Mouse (Mus musculus) left cerebral cortex, adult 8-10 months (tissue): ENCODE data around the gene Zfp677. TPM values are rescaled to one million over a fixed set of nuclear protein-coding genes. Genes with fewer than 3 reads are reported as not detected.
"Not testable (repeated sequence)": the region's sequence is repeated elsewhere in the genome, so short reads cannot be mapped to it uniquely, and the experiment has no call there.

Experiments
- DNase-seq, 2 experiments: peaks; one replicate each; pipeline ENCODE4 v3.0.0; 2022; ENCODE audit warnings: low spot score in 2 of 2
- total RNA-seq, 4 experiments: library from RNA; stranded (reverse); gene quantifications; 2 replicates each; pipeline ENCODE4 v1.2.4; 2022

The Zfp677 gene
- total RNA-seq, result 1 to 10 TPM; 1.1 to 2.5 (median 1.6) TPM

DNA sequence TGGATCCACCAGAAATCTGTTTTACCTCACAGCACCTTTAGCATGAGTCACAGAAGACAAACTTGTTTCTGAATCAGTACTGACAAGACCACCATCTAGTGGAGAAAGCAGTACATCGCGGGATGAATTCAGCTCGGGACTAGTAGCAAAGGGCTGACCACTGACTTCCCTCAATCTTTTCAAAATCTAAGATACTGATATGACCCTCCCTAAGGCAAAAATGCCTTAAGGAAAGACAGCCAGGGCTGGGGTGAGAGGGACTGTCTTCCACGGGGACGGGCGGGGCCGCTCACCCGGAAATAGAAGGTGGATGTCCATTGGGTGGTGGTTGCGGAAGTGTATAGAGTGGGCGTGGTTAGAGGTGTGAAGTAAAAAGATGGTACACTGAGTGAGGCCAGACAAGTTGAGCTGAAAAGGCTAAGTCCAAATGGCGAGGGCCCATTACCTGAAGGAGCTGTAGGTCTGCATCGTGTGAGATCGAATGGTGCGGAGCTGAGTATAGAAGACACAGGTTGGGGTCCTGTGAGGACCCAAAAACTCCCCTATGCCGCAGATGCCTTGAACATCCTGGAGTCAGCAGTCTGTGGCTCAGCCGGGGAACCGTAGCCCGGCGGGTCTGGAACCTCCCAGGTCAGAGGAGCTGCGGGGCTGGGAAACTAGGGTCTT lies at the start of gene Zfp677:
Zfp677 (plus strand) TSS at position 358 of the 666 bp plus-strand sequence.
- DNase-seq, result peak; percentile 19 to 24

DNA sequence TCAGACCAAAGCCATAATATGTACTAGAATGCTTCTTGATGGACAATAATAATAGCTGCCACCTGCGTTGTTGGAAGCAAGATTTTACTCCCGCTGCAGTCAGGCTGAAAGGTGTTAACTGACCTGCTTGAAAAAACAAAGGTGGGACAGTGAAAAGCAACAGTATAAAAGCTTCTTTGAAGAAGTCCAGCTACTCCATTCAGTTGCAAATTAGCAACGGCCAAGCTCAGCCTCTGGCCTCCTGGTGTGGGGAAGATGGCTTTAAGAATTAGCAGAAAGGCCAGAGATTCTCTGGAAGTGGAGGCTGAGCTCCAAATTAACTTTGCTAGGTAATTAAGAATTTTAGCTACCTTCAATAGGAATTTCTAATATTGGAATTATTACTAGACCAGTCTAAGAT lies 15.5 kb upstream of the Zfp677 start:
- DNase-seq, result not testable (repeated sequence)

DNA sequence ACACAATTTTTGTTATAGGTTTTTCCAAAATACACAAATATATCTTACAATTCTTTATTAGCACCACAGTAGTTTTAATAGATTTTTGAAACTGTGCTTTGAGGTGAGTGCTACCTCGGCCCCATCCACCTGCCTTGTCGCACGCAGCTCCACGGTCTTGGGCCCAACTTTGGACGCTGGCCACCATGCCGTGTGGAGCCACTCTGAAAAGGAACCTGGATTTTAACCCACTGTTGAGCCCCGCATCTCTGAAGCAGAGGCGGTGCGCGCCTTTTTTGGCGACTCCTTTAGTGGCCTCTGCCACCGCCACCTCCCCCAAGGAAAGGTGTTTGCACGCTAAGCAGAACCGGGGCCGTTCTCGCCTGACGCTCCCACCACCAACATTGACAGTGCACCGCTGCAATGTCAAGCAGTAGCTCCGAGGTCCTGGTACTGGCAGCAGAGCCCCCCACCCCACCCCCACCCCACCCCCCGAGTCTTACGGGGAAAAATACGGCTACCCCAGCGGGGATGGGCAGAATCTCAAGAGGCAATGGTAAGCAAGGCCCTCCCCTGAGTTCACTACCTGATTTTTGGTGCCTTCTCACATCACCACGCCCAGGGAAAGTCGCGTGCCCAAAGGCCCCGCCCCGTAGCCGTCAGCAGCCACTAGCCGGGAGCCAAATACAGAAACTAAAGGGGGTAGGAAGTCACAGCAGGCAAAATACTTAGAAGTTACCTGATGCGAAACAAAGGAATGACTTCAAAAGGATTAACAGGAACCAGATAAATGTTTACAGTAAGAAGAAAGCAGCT lies 13.4 kb upstream of the Zfp677 start:
- DNase-seq, result no peak

GRCm38 (mm10) chr17:21375311-21375710 lies 8.2 kb upstream of the Zfp677 start:
- no peak for DNase-seq

DNA sequence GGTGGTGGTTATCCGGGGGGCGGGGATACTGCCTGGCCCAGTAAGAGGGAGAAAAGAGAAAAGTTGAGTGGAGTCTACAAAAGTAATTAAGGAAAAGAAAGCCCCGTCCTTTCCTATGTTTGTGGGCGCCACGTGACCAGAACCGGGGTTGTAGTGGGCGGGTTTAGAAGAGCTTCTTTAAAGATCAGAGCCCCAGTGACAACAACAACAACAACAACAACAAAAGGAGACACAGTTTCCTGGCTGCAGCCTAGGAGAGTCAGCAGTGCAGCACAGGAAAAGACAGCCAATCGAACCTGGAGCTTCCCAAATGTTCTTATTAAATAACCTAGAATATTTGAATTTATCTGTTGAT lies 486 bp downstream of the Zfp677 start:
- no peak for DNase-seq

DNA sequence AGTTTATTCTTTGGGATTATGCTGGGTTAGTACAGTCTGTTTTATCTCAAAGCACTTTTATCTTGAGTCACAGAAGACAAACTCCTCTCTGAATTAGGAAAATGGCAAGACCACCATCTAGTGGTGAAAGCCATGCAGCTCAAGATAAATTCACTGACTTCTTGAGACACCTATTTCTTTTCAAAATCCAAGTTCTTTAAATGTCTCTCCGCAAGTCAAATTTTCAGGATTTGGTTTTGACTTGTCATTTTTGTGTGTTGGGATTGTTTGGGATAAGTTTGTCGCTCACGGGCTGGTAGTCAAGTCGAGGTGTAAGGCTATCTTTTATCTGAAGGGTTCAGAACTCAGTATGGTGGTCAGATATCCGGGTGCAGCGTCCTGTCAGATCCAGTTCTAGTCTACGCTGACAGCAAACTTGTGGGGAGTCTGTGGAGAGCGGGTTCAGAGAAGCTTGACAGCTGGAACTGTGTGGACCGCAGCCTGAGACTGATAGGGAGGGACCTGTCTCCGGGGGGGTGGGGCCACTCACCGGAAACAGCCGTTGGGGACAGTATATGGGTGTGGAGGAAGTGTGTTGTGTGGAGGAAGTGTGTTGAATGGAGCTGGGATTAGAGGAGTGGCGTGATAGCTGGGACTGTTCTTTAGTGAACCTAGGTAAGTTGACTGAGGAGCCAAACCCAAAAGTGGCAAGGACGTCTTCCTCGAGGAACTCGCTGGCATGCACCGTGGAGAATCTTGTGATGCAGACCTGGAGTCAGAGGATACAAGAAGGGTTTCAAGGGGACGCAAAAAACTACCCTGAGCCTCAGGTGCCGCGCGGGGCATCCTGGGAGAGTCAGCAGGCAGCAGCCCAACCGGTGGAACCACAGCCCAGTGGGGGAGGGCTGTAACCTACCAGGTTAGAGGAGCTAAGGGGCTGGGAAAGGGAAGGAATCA lies 39.4 kb downstream of the Zfp677 start, which contains the start of gene Zfp54:
Zfp54 (plus strand) TSS at position 564 of the 936 bp plus-strand sequence.
- peak; percentile 13 to 15 for DNase-seq

DNA sequence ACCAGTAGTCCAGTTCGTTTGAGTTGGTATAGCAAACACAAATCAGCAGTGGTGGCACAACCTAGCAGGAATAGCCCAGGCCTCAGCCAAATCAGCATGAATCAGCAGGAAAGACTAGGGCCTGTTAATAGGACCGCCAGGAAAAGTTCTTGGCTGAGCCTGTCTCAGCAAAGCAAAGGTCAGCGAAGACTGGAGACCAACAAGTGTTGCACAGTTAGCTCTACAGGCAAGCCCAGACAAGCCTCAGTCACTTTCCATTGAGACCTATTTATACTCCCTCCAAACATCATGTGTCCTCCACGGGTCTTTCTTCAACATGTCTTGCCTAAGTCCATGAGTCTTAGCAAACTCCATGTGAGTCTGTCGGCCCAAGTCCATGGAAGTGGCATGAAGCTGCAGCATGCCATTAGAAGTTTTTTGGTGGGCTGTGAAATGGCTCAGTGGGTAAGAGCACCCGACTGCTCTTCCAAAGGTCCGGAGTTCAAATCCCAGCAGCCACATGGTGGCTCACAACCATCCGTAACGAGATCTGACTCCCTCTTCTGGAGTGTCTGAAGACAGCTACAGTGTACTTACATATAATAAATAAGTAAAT lies 55.4 kb downstream of the Zfp677 start:
- not testable (repeated sequence) for DNase-seq

Other genes starting within 250 kb of the Zfp677 start
- gene Vmn1r234, start 157.7 kb upstream of the Zfp677 start, total RNA-seq, result not detected
- gene Vmn1r235, start 127.3 kb upstream of the Zfp677 start, total RNA-seq, result not detected
- gene Vmn1r236, start 100.8 kb upstream of the Zfp677 start, total RNA-seq, result not detected
- gene Vmn1r237, start 71.9 kb upstream of the Zfp677 start, total RNA-seq, result not detected
- 1 to 10 TPM in 2 of 4 experiments, under 1 TPM in 2; 0.54 to 1.3 (median 0.82) TPM for gene Zfp54, start 39.5 kb downstream of the Zfp677 start, total RNA-seq
- 1 to 10 TPM; 4.4 to 6.2 (median 4.7) TPM for gene Zfp51, start 66.6 kb downstream of the Zfp677 start, total RNA-seq
- 1 to 10 TPM; 4.1 to 5.5 (median 4.9) TPM for gene Zfp53, start 105.2 kb downstream of the Zfp677 start, total RNA-seq
- gene Zfp52, start 151.8 kb downstream of the Zfp677 start, total RNA-seq, result 1 to 10 TPM; 5.6 to 6.6 (median 6.4) TPM
- gene Zfp948, start 183.3 kb downstream of the Zfp677 start, total RNA-seq, result 10 to 100 TPM; 10.8 to 13.7 (median 10.9) TPM